Mouse (Mus musculus): ENCODE data around the gene Irgq.

- TF ChIP-seq POLR2A (IDR thresholded peaks at IDR 0.05; ENCODE audit: insufficient read length, low read depth) = no peak
- TF ChIP-seq USF1 (IDR thresholded peaks at IDR 0.05; ENCODE audit: low read depth) = no peak
- TF ChIP-seq MAX (IDR thresholded peaks at IDR 0.05; ENCODE audit: low read depth) = no peak
- no peak for TF ChIP-seq POLR2AphosphoS2 (IDR thresholded peaks at IDR 0.05; ENCODE audit: insufficient read length, low read depth)
- no peak for TF ChIP-seq TCF12 (IDR thresholded peaks at IDR 0.05; ENCODE audit: insufficient read depth, poor library complexity, severe bottlenecking)
- TF ChIP-seq E2F4 (IDR thresholded peaks at IDR 0.05; ENCODE audit: insufficient read depth) = no peak
- TF ChIP-seq REST (IDR thresholded peaks at IDR 0.05; ENCODE audit: insufficient read depth, insufficient read length) = no peak
- no peak for TF ChIP-seq CEBPB (IDR thresholded peaks at IDR 0.05; ENCODE audit: insufficient read depth, poor library complexity, severe bottlenecking)
- TF ChIP-seq MYOD1 (IDR thresholded peaks at IDR 0.05; ENCODE audit: control insufficient read depth in 1 of 3, insufficient read length in 2 of 3, low read depth in 2 of 3) = no peak
Measured at GRCm38 (mm10) chr7:24587330-24588105, 57.0 kb downstream of the Irgq start, which contains the start of the genes Ethe1 and Zfp575.

Data from myocyte (in vitro differentiated cells).